Mouse (Mus musculus) activated CD4-positive, CD25-positive, alpha-beta regulatory T cell, adult 4 months (primary cell): ENCODE results near the gene Mef2d. TPM values are rescaled to one million over a fixed set of nuclear protein-coding genes. Genes with fewer than 3 reads are reported as not detected.

Experiments
- ATAC-seq: one replicate; pipeline ENCODE4 v1.8.0; 2017
- polyA plus RNA-seq, 2 experiments: library from polyadenylated mRNA; unstranded; fragments of 100-300 nt; shearing (Covaris generic); gene quantifications; one replicate each; pipeline ENCODE4 v1.2.1; 2017

The Mef2d gene
- polyA plus RNA-seq, 2 experiments from 2014 or later, result 24.3 to 24.5 TPM

DNA sequence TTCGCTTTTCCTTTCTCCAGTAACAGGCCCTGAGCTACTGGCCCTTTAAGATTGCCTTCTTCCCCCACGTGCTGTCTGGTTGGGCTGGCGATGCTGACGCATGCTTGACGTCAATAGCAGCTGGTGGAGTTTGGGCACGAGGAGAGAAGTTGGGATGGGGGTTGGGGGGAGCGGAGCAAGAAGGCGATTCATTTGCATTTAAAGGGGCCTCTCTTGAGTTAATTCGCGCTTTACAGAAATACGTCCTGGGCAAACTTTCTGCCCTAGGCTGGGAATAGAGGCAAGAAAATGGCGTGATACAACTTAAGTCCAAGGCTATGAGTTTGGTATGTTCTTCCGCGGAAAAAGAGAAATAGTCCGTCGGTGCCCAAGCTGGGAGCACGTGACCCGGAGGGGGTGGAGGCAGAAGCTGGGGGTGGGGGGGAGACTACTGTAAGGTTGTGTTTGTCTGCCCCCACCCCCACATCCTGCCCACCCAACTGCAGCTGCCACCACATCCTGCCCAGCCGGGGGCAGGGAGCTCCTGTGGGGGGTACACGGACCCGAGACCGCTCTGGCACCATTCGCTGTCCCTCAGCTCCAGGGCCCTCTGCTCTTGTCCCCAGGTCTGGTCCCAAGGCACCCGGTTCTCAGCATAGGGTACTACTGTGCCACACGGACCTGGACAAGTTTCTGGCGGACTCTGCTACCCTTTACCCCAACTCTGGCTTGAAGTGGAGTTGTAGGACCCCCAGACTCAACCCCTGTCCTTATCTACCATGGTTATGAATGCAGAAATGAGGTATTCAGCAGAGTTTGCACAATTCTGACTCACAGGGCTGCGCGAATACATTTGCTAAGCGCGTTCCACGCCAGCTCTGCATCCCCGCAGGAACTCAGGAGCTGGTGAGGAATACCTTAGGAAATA lies 3.6 kb upstream of the Mef2d start:
- ATAC-seq, result peak; percentile 51

DNA sequence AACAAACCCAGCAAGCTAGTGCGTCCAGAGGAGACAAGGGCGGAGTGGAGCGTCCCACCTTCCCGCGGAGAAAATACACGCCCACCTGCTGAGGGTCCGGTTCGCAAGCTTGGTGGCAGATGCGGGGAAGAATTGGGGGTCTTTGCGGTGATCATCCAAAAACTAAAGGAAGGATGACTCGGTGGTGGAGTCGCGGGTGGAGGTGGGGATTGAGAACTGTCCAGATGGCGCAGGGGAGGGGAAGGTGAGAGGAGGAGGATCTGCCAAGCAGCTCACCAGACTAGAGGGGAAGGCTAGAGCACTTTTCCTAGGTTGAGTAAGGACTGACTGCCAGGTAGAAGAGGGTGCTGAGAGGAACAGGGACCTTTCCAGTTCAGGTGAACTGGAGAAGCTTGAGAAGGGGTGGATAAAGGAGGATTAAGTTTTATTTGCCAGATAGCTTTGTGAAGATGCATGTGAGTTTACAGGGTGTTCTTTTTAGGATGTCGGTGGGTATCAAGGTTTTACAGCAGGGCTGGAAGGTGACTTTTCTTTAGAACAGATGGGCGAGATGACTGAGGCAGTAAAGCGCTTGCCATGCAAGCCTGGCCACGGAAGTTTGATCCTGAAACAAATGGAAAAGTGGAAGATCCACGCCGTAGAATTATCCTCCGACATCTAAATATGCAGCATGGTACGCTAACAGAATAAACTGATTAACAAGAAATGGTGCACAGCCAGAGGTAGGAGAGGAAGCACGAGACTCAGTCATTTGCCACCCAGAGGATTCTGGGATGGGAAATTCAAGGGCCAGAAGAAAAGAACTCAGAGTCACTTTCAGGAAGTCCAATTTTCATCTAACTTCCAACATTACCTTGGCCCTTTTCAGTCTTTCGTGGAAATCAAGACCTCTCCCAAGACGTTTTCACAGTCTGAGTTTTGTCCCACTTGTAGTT lies 2.7 kb upstream of the Mef2d start:
- ATAC-seq, result no peak

DNA sequence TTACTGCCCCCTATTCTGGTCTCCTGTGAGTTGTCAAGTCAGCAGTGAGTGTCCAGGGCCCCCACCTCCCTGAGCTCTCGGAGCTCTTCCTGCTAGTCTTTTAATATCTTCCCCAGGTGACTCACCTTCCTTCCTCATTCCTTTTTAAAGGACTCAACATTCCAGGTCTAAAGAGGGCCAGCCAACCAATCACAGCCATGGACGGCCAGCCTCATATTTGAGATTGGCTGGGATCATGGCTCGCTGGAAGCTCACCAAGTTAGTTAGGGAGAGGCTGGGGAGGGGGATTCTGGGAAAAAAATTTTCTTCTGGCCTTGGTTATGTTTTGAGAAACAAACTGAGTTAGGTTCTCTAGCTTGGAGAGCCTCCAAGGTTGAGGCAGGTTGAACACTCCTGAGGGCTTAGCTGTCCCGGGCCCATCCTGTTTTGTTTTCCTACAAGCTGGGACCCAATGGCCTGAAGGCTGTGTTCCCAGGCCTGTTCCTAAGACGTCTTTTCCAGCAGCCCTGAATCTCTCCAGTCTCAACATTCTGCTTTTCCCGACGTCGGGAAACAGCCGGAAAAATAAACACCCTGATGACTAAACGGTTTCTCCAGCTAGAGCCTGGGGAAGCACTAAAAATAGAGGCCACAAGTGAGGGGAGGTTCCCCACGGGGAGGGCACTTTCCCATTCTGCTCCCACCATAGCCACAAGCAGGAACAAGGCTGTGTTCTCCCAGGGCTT lies 1.8 kb upstream of the Mef2d start:
- ATAC-seq, result no peak

DNA sequence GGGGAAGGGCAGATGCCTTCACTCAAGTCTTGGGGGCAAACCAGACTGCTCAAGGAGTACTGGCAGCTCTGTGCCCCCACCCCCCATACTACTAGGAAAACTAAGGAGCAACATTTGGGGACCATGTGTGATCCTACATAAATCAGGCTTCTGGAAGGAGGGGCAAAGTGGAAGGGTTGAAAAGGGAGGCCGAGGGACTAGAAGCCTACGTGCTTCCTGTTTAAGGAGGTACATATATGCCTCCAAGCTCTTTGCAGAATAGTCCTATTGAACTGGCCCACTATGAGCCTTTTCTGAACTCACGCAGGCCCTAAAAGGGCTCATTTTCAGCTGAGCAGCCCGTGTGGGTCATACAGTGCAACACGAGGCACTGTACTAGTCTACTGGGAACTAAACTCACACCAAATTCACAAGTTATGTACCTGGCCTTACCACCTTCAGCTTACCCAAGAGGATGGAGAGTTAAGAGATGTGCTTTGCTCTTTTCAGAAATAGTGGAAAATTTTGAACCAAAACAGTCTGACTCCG lies 1.2 kb upstream of the Mef2d start:
- ATAC-seq, result no peak

DNA sequence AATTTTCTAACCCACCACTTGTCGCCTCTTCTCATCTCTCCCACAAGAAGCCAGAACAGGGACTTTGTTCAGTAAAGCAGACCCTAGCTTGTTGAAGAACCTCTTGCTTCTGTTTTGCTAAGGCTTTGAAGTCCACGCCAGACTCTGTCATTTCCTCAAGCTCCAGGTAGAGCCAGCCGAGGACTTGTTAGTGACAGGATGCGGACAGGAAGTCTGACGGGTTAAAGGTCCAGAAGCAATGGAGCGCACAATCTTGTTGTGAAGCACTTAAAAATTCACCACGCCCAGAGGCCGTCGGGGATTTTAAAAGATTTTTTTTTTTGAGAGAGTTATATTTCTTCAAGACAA lies 759 bp upstream of the Mef2d start:
- peak; percentile 43 for ATAC-seq

DNA sequence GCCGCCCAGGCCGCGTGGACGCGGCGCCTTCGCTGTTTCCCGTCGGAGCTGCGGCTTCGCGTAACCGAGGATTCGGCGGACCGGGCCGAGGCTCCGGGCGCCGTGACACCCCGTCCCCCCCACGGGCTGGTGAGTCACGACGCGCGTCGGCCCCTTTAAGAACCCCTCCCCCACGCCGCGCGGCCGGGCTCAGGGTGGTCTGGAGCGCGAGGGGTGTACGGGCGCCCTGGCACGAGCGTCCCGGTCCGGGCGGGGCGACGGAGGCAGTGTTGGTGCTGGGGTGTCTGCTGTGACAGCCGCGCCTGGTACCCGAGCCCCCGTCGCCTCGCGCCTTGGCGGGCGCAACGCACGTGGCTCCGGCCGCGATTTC lies 359 bp downstream of the Mef2d start:
- no peak for ATAC-seq

DNA sequence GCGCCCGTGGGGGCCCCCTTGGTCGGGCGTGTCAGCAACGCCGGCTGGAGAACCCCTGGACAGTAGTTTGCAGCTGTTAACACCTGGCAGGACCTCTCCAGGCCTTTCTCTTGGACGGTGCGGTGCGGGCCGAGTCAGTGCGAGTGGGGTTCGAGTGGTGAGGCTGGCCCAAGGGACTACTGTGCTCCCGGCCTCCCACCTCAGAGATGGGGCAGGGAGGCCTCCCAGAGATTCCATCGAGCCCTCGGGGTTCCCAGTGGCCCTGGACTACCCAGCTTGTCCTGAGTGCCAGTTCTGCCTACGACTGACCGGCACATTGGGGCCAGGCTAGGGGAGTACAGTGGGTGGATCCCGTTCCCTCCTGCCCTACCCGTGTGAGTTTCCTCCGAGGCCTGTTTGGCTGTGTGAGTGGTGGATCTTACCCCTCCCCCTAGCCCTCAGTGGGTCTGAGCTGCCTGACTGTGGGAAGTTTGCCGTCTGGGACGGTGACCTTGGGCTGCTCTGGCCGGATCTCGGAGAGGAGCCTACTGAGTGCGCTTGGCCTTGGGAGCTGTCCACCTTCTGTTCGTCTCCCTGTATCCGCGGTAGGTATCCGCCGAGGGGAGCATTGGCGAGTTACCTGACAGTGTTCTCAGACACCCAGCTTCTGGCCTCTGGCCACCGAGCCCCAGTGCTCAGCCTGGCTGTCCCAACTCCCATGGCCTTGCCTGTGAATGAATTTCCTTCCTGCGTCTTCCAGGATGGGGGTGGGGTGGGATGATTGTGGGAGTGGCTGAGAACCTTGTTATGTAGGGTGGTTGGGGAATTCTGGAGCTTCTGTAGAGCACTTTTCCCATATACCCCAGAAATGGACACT lies 972 bp downstream of the Mef2d start:
- no peak for ATAC-seq

DNA sequence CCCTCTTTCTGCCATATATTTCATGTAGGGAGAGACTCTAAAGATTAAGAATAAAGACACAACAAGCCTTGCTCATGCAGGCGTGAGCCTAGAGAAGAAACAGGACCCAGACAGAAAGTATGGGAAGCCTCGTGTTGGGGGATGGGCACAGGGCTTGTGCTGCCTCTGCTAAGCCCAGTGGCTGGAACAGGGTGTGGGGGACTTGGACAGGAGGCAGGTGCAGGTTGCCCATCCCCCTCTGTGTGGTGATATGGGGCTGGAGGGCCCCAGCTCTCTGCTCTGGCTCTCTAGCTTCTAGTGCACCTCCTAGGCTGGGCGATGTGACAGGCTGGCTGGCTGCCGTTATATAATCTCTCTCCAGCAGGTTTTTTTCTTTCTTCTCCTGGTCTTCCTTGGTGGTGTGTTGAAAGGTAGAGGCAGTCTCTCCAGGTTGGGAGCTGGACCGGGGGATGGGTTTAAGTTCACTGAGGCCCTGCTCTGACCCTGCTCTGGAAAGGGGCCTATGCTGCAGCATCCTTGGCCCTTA lies 1.9 kb downstream of the Mef2d start:
- no peak for ATAC-seq

DNA sequence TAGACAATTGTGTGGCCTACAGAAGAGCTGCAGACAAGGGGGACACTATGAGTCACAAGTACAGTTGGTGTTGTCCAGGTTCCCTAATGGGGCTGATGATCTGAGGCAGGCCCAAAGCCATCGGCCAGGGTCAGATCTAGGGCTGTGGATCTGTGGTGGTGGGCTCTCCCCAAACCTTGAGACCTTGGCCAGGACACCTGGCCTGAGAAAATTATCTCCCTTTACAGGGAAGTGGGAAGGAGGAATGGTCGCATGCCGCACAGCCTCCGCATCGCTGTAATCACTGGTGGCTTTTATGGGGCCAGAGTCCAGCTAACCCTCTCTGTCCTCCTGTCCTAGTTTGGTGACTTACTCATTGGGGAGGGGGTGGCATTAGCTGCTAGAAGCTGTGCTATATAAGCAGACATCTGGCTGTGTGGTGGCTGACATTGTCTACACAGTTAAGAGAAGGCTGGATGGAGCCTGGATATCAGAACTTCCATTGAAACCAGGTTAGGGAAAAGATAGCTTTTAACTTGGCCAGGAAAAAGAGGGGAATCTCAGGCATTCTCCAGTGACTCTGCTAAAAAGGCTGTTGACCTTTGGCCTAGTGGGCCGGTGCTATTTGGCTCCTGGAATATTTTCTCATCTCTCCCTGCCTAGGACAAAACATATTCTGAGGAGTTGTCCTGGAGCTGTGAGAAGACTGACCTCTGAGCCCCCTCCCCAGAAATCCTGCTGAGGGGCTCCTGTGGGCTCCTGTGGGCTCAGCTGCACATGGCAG lies 2.7 kb downstream of the Mef2d start:
- ATAC-seq, result no peak

DNA sequence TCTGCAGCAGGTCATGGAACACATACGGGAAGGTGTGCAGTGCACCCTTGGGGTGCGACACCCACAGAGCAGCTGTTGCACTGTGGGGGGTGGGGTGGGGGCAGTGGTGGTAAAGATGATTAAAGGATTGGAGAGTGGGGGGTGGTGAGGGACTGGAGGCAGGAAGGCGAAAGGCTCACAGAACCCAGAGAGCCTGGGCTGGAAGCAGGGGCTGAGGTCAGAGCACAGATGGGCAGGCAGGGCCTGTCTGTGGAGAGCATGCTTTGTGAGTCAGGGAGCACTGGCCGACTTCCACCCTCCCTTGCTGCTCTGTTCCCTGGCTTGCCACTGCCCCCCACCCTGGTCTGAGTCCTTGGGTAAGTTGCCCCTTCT lies 3.2 kb downstream of the Mef2d start:
- ATAC-seq, result no peak

DNA sequence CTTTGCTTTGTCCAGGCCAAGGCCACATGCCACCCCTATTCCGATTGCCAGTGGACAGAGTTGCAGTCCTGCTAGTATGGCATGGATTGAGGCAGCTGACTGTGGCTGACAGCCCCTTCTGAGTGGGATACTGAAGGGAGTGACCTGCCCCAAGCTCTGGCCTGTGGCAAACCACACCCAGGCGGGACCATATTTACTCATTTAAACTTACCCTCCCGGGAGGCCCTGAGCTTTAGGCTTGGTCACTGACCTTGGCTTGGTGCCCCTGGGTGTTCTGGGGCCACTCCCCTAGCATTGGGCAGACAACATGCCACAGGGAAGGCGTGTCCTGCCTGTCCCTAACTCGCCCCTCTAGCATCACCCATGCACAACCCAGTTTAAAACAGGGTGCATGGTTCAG lies 3.8 kb downstream of the Mef2d start:
- ATAC-seq, result no peak

DNA sequence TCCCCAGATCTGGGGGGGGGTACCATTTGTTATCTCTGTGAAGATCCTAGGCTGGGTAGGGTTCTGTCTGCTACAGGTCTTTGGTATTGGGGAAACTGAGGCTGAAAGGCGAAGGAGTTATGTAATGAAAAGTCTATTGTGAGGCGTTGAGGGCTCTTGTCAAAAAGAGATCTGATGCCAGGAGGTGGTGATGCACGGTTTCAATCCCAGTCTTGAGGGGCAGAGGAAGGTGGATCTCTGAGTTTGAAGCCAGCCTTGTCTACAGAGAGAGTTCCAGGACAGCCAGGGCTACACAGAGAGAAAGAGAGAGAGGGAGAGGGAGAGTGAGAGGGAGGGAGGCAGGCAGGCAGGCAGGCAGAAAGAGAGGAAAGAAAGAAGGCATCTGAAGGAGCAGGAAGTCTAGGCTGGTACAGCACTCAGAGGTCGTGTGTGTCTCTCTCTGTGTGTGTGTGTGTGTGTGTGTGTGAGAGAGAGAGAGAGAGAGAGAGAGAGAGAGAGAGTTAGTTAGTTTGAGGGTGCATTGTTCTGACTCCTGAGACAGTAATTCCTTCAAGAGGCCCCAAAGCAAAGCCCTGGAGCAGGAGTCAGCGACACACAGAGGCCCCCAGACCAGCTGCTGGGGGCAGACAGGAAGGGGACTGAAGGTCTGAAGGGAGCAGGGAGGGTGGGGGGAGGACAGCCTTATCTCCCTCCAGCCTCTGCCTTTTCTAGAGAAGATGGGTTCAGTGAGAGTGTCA lies 4.4 kb downstream of the Mef2d start:
- no peak for ATAC-seq

DNA sequence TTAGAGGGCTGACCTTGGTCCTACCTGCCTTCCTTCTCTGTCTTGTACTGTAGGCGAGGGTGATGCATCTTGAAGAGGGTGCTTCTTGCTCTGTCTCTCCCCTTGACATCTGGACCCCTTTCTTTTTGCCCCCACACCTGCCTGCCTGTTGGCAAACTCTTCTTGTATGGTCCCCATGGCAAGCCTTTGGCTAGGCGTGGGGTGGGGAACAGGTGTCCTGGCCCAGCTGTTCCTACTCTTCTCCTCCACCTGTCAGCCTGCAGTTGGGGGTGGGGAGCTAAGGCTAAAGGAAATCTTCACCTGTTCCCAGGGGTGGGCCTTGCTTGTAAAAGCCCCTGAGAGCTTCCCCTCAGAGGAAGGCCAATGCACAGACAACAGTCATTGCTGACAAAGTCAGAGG lies 5.3 kb downstream of the Mef2d start:
- ATAC-seq, result no peak

DNA sequence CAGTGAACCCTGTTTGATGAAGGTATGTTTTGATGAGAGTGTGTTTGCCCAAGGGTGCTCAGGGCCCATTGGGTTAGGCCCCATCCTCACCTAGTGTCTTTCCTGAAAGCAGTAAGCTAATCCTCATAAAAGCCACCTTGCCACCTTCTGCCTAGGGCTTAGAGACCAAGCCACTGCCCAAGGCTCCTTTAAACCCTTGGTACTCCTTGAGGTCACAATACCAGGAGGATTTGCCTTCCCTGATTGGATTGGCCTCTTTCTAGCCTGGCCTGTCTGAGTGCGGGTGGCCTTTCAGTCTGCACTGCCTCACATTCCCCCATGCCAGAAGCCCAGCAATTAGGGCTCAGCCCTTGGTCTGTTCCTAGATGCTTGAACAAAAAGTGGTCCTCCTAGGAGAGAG lies 5.7 kb downstream of the Mef2d start:
- ATAC-seq, result no peak

DNA sequence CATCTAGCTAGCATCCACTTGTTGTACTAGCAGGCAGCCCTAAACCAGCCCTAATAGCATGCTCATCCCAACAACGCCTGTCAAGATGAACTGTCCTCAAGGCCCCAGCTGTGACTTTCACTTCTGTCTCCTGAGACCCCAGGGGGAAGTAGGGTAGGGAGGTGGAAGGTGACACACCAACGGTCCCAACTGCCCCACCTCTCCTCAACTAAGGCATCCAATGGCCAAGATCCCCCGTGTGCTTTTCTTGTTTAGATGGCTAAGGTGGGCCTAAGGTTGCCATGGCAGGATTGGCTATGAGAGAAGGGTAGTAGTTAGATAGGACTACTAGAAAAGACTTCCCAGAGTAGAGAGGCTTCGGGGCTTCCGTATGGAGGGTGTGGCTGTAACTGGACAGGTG lies 6.2 kb downstream of the Mef2d start:
- no peak for ATAC-seq

DNA sequence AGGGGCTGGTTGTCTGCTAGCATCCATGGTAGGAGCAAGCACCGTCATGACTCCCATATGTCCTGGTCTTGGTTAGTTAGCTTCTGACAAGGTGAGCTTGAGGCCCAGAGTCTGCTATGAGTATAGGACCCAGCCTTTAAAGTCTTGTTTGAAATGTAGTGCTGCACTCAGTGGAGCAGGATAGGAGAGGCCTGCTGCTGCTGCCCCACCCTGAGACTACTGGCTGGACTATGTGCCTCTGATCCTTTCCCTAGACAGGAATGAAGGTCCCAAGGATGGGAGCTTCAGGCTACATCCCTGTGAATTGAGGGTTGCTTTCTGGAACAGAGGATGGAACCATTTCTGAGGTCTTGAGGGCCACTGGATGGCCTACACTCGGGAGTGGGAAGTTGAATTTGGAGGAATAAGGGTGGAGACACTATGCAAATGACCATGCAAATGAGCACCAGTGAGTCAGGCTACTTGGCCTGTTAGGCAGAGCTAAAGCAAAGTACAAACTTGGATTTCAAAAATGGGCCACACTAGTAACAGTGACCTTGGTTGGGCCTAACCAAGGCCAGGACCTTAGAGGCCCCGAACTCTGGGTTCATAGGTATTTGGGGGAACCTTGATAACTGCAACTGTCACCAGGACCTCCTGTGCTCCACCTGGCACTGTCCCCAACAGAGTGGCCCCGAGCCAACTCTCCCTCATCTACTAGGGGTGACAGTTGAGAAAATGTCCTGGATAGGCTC lies 6.8 kb downstream of the Mef2d start:
- ATAC-seq, result no peak

DNA sequence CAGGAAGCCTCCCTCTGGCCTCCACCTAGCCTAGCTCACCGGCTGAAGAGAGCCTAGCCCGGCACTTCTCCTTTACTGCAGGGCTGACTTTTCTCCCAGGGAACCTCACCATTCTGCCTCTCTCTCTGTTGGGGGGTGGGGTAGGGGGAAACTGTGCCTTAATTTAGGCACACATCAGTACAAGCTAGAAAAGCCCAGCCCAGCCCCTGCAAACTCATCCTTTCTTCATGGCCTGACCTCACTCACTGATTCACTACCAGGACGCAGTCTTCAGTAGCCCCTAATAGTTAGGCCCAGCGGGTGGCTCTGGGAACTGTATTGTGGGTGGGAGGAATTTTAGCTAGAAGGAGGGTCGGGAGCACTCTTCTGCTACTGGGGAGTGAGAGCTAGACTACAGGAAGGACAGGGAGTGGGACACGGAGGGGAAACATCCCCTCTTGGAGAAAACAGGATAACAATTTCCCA lies 7.4 kb downstream of the Mef2d start:
- ATAC-seq, result no peak

DNA sequence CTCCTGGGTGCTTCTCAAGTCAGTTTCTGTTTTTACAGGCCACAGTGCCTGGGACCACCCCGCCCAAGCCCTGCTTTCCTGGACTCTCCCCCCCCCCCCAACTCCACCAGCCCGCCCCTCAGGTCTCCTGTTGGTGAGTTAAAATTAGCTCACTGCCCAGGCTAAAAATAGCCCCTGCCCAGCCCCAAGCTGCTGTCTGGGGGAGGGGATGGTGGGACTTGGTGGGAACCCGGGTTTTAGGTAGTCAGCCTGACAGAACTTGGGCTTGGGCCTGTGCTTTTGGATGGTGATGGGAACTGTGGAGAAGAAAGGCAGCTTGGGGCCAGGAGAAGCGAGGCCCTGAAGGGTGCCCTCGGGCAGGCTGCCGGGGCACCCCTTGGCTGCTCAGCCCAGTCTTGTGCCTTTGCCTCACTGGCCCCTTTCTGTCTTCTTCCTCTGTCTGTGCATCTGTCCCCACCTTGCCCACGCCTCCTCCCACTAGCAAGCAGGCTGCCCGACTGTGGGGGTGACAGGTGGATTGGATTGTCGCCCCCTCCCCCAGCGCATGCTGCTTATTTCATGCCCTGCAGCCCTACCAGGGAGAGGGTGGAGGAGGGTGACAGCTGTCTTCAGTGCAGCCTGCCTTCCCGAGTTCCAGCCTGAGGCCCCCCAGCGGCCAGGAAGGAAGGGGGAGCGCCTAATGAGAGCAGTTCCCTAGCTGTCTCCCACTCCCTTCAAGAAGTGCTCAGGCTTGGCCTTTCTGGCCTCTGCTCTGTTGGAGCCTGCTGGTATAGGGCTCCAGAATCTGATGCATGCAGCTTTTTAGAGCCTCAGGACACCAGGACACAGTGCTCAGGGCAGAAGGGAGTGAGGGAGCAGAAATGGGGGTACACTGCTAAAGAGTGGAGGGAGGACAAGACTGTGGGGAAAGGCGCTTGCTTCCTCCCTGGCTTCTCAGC lies 8.2 kb downstream of the Mef2d start:
- ATAC-seq, result no peak
